Mouse (Mus musculus) MEL (cell line): Measurements from ENCODE around the gene Prlhr. TPM values are rescaled to one million over a fixed set of nuclear protein-coding genes. Genes with fewer than 3 reads are reported as not detected.

ENCODE experiments used
- DNase-seq: peaks from one replicate; pipeline ENCODE4 v3.0.0; 2011; ENCODE audit warnings: low read depth, low spot score
- H3K27ac ChIP-seq: 2 replicates; pipeline ENCODE4 v1.5.1; 2012; ENCODE audit warnings: low read depth, mild to moderate bottlenecking, control low read depth, low read length, moderate library complexity; ENCODE audit not compliant: control insufficient read depth
- H3K27me3 ChIP-seq, 2 experiments: fragments of 150-350 bp in 1 of 2; sonication (generic) in 1 of 2; 2 replicates each; pipeline ENCODE4 v1.6.1; 2012; ENCODE audit warnings: low read length in 2 of 2, mild to moderate bottlenecking in 2 of 2, improper control_type of control experiment in 1 of 2, moderate library complexity in 1 of 2; ENCODE audit not compliant: insufficient read depth in 2 of 2, control insufficient read depth in 1 of 2
- H3K36me3 ChIP-seq, 2 experiments: 2 replicates each; pipeline ENCODE4 v1.6.1; 2012 to 2014; ENCODE audit warnings: low read length in 2 of 2, improper control_type of control experiment in 1 of 2, inconsistent platforms in 1 of 2, mild to moderate bottlenecking in 1 of 2; ENCODE audit not compliant: insufficient read depth in 2 of 2, control insufficient read depth in 1 of 2
- H3K4me1 ChIP-seq, 2 experiments: fragments of 150-350 bp in 1 of 2; sonication (generic) in 1 of 2; 2 replicates each; pipeline ENCODE4 v1.6.1; 2012; ENCODE audit warnings: low read length in 2 of 2, improper control_type of control experiment in 1 of 2, mild to moderate bottlenecking in 1 of 2; ENCODE audit not compliant: insufficient read depth in 2 of 2, control insufficient read depth in 1 of 2
- H3K4me3 ChIP-seq, 2 experiments: fragments of 150-350 bp in 1 of 2; sonication (generic) in 1 of 2; 2 replicates each; pipeline ENCODE4 v1.5.1; 2012; ENCODE audit warnings: low read depth in 2 of 2, low read length in 2 of 2, mild to moderate bottlenecking in 2 of 2, moderate library complexity in 2 of 2, control low read depth in 1 of 2, improper control_type of control experiment in 1 of 2; ENCODE audit not compliant: control insufficient read depth in 1 of 2, insufficient read depth in 1 of 2
- H3K79me2 ChIP-seq: 2 replicates; pipeline ENCODE4 v1.6.1; 2012; ENCODE audit warnings: mild to moderate bottlenecking, low read length, moderate library complexity; ENCODE audit not compliant: control insufficient read depth, poor library complexity, insufficient read depth
- H3K9ac ChIP-seq: 2 replicates; pipeline ENCODE4 v1.6.1; 2012; ENCODE audit warnings: low read depth, mild to moderate bottlenecking, control low read depth, low read length, moderate library complexity; ENCODE audit not compliant: control insufficient read depth, poor library complexity, severe bottlenecking
- H3K9me3 ChIP-seq: fragments of 150-350 bp; sonication (generic); replicated peaks from 2 replicates; pipeline ENCODE4 v1.6.1; 2012; ENCODE audit warnings: mild to moderate bottlenecking, low read length, improper control_type of control experiment, moderate library complexity; ENCODE audit not compliant: insufficient read depth
- CHD2 ChIP-seq: IDR thresholded peaks from 2 replicates; pipeline ENCODE4 v1.6.1; 2011; ENCODE audit warnings: low read length, improper control_type of control experiment
- CTCF ChIP-seq, 3 experiments: IDR thresholded peaks in 2 of 3; conservative IDR thresholded peaks in 1 of 3; 2 replicates each; pipeline ENCODE4 v1.5.1; 2011 to 2012; ENCODE audit warnings: low read length in 3 of 3, low read depth in 2 of 3, mild to moderate bottlenecking in 2 of 3, improper control_type of control experiment in 1 of 3, inconsistent platforms in 1 of 3, mixed read lengths in 1 of 3, moderate library complexity in 1 of 3; ENCODE audit not compliant: control insufficient read depth in 1 of 3, insufficient read depth in 1 of 3, poor library complexity in 1 of 3, severe bottlenecking in 1 of 3
- ELF1 ChIP-seq: IDR thresholded peaks from 2 replicates; pipeline ENCODE4 v1.6.1; 2014; ENCODE audit warnings: low read depth, mild to moderate bottlenecking, inconsistent platforms, low read length, improper control_type of control experiment, moderate library complexity
- EP300 ChIP-seq, 2 experiments: IDR thresholded peaks; 2 replicates each; pipeline ENCODE4 v1.6.1; 2011; ENCODE audit warnings: improper control_type of control experiment in 2 of 2, low read length in 2 of 2, low read depth in 1 of 2, mild to moderate bottlenecking in 1 of 2
- MAFK ChIP-seq: IDR thresholded peaks from 2 replicates; pipeline ENCODE4 v1.6.1; 2011; ENCODE audit warnings: low read depth, mild to moderate bottlenecking, low read length, improper control_type of control experiment, borderline replicate concordance
- NRF1 ChIP-seq: IDR thresholded peaks from 2 replicates; pipeline ENCODE4 v1.6.1; 2014; ENCODE audit warnings: low read depth, mild to moderate bottlenecking, inconsistent platforms, low read length, improper control_type of control experiment, moderate library complexity; ENCODE audit not compliant: poor library complexity, insufficient read depth, severe bottlenecking
- POLR2AphosphoS5 ChIP-seq: IDR thresholded peaks from 2 replicates; pipeline ENCODE4 v1.6.1; 2012; ENCODE audit warnings: low read depth, borderline replicate concordance, mild to moderate bottlenecking, inconsistent platforms, low read length, moderate library complexity, mixed read lengths
- RAD21 ChIP-seq: IDR thresholded peaks from 2 replicates; pipeline ENCODE4 v1.6.1; 2011; ENCODE audit warnings: mild to moderate bottlenecking, low read depth, low read length, improper control_type of control experiment
- SIN3A ChIP-seq: IDR thresholded peaks from 2 replicates; pipeline ENCODE4 v1.6.1; 2012; ENCODE audit warnings: low read length, improper control_type of control experiment, inconsistent platforms
- SMC3 ChIP-seq: IDR thresholded peaks from 2 replicates; pipeline ENCODE4 v1.6.1; 2011; ENCODE audit warnings: low read depth, low read length, improper control_type of control experiment
- TAL1 ChIP-seq: IDR thresholded peaks from 2 replicates; pipeline ENCODE4 v1.6.1; 2012; ENCODE audit warnings: mild to moderate bottlenecking, inconsistent platforms, low read length, moderate library complexity, mixed read lengths
- TBP ChIP-seq: IDR thresholded peaks from 2 replicates; pipeline ENCODE4 v1.8.0; 2011; ENCODE audit warnings: low read depth, low read length, improper control_type of control experiment
- TCF12 ChIP-seq: IDR thresholded peaks from 2 replicates; pipeline ENCODE4 v1.6.1; 2014; ENCODE audit warnings: low read depth, mild to moderate bottlenecking, inconsistent platforms, low read length, improper control_type of control experiment, moderate library complexity
- UBTF ChIP-seq: IDR thresholded peaks from 2 replicates; pipeline ENCODE4 v1.6.1; 2012; ENCODE audit warnings: low read depth, mild to moderate bottlenecking, inconsistent platforms, low read length, improper control_type of control experiment, moderate library complexity, borderline replicate concordance; ENCODE audit not compliant: insufficient read depth
- ZC3H11A ChIP-seq: IDR thresholded peaks from 2 replicates; pipeline ENCODE4 v1.6.1; 2012; ENCODE audit warnings: low read depth, mild to moderate bottlenecking, inconsistent platforms, low read length, improper control_type of control experiment
- polyA plus RNA-seq, 2 experiments: library from polyadenylated mRNA; stranded (reverse) in 1 of 2; unstranded in 1 of 2; fragments of >175 nt in 1 of 2; fragments of >200 nt in 1 of 2; gene quantifications; 2 replicates each; pipeline versions ENCODE4 v1.2.1 to v1.2.4; 2012; ENCODE audit warnings: low replicate concordance in 2 of 2, low read depth in 1 of 2; ENCODE audit not compliant: insufficient read length in 2 of 2, insufficient read depth in 1 of 2, missing spikeins in 1 of 2
- total RNA-seq: library from RNA; depleted of rRNA; stranded (reverse); fragments of 300-350 nt; gene quantifications from 2 replicates; pipeline ENCODE4 v1.2.3, GENCODE M21; 2012

Gene Prlhr
- total and polyA plus RNA-seq, 3 experiments: not detected

- Histone ChIP-seq H3K36me3 (no peaks in the 10 kb centered on the region), H3K27ac (no peak overlapping the region), H3K9me3 (no peaks in the 10 kb centered on the region), H3K9ac (no peak overlapping the region)
- TF ChIP-seq SMC3 (peak; percentile 30), CTCF (IDR thresholded peaks at IDR 0.05 in 2 of 3, conservative IDR thresholded peaks at IDR 0.05 in 1 of 3; ENCODE audit: control insufficient read depth in 1 of 3, insufficient read depth in 1 of 3, low read depth in 2 of 3, low read length in 3 of 3, poor library complexity in 1 of 3, severe bottlenecking in 1 of 3) (peak in 2 of 3 experiments; percentile 15 to 30; a peak in 4 of 6 replicates), CHD2 (no peak), TAL1 (no peak)
- TF ChIP-seq, all 39 proteins: peak for 2
- Histone ChIP-seq H3K4me1 (no peaks in the 10 kb centered on the region), H3K27me3 (no peaks in the 10 kb centered on the region), H3K4me3 (no peak overlapping the region), H3K79me2 (no peaks in the 10 kb centered on the region)
- DNase-seq: no peak
Measured at GRCm38 (mm10) chr19:60466953-60467570, 1.0 kb downstream of the Prlhr start.

DNA sequence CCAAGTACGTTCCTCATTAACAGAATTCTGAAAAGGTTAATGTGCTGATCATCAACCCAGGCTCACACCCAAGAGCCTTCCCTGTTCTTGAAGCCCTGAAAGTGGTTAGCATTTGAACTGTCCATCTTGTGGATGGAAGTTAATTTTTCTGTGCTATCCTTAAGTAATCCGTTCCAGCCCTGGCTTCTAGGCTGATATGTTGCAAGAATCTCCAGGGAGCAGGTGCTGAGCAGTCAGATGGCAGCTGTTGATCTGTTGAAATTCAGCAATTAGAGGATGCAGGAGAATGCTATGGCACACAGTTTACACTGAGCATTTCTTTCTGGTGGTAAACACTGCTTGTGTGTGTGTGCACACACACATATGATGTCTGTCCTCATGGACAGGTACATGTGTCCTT is 2.4 kb downstream of the Prlhr start:
- no peak for TF ChIP-seq ELF1
- no peak for TF ChIP-seq ZC3H11A
- no peak for TF ChIP-seq POLR2AphosphoS5
- TF ChIP-seq RAD21: no peak
- no peak for TF ChIP-seq SIN3A
- TF ChIP-seq MAFK: no peak
- no peak for TF ChIP-seq EP300 (IDR thresholded peaks at IDR 0.05; ENCODE audit: low read depth in 1 of 2, low read length in 2 of 2)
- no peak for TF ChIP-seq UBTF
- TF ChIP-seq TBP: no peak
- TF ChIP-seq NRF1: no peak

GRCm38 (mm10) chr19:60463896-60464295 is 4.2 kb downstream of the Prlhr start:
- no peak overlapping the region for H3K27ac ChIP-seq
- TF ChIP-seq EP300 (IDR thresholded peaks at IDR 0.05; ENCODE audit: low read depth in 1 of 2, low read length in 2 of 2) (peak in 1 of 2 experiments; percentile 34; a peak in 1 of 4 replicates), TCF12 (no peak)
- peaks cover 6 to 11% of the 10 kb centered on the region in 2 experiments for H3K27me3 ChIP-seq
- H3K79me2 ChIP-seq: no peaks in the 10 kb centered on the region
- H3K4me1 ChIP-seq: no peaks in the 10 kb centered on the region
- H3K36me3 ChIP-seq: no peaks in the 10 kb centered on the region
- H3K9me3 ChIP-seq: no peaks in the 10 kb centered on the region
- DNase-seq: peak; percentile 59
- H3K4me3 ChIP-seq: no peak overlapping the region
- no peak overlapping the region for H3K9ac ChIP-seq

More for the DNA sequence above, 2.4 kb downstream of the Prlhr start:
- Histone ChIP-seq H3K36me3 (no peaks in the 10 kb centered on the region), H3K9ac (no peak overlapping the region), H3K9me3 (no peaks in the 10 kb centered on the region), H3K4me1 (no peaks in the 10 kb centered on the region), H3K27ac (no peak overlapping the region), H3K4me3 (no peak overlapping the region), H3K79me2 (no peaks in the 10 kb centered on the region), H3K27me3 (peaks cover 0 to 3% of the 10 kb centered on the region in 2 experiments; a peak in 2 of 4 replicates)
- no peak for DNase-seq
